Mouse (Mus musculus) olfactory bulb, adult 2 months (tissue): ENCODE data around the gene Nfu1.

Experiments
- CTCF ChIP-seq: fragments of 200-500 bp; IDR thresholded peaks from 2 replicates; pipeline ENCODE4 v1.5.1; 2012; ENCODE audit warnings: low read depth, mild to moderate bottlenecking, low read length, moderate library complexity; ENCODE audit not compliant: insufficient read depth
- POLR2A ChIP-seq: fragments of 200-500 bp; IDR thresholded peaks from 2 replicates; pipeline ENCODE4 v1.6.1; 2012; ENCODE audit warnings: mild to moderate bottlenecking, low read depth, low read length, moderate library complexity; ENCODE audit not compliant: insufficient read depth

DNA sequence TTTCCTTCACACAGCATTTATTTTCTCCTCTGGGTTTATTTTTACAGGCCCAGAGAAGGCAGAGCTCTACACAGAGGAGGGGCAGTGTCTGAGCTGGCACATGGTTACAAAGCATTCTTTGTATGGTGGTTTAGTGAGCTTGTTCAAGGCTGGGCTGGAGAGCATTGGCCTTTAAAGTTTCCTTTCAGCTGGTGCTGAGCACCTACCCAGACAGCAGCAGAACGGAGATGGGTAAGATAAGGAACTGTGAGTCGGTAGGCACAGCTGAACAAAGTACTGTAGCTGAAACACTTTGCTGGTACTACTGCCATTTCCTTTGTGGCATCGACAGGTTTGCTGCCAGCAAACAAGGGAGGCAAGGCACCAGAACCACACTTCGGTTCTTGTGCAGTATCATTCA, 31.9 kb downstream of the Nfu1 start:
- TF ChIP-seq CTCF (no peak), POLR2A (no peak)
